Mouse (Mus musculus) MEL (cell line): ENCODE measurements at regions not wholly inside any gene's neighbourhood (a gene's known extent, or its start where the extent isn't known, plus 50 kb on each side); places are given as distances from the start of the nearest gene placed in this dataset.

Experiments used
- DNase-seq: peaks from one replicate; pipeline ENCODE4 v3.0.0; 2011; ENCODE audit warnings: low read depth, low spot score
- H3K27ac ChIP-seq: 2 replicates; pipeline ENCODE4 v1.5.1; 2012; ENCODE audit warnings: low read depth, mild to moderate bottlenecking, control low read depth, low read length, moderate library complexity; ENCODE audit not compliant: control insufficient read depth
- H3K27me3 ChIP-seq, 2 experiments: fragments of 150-350 bp in 1 of 2; sonication (generic) in 1 of 2; 2 replicates each; pipeline ENCODE4 v1.6.1; 2012; ENCODE audit warnings: low read length in 2 of 2, mild to moderate bottlenecking in 2 of 2, improper control_type of control experiment in 1 of 2, moderate library complexity in 1 of 2; ENCODE audit not compliant: insufficient read depth in 2 of 2, control insufficient read depth in 1 of 2
- H3K36me3 ChIP-seq, 2 experiments: 2 replicates each; pipeline ENCODE4 v1.6.1; 2012 to 2014; ENCODE audit warnings: low read length in 2 of 2, improper control_type of control experiment in 1 of 2, inconsistent platforms in 1 of 2, mild to moderate bottlenecking in 1 of 2; ENCODE audit not compliant: insufficient read depth in 2 of 2, control insufficient read depth in 1 of 2
- H3K4me1 ChIP-seq, 2 experiments: fragments of 150-350 bp in 1 of 2; sonication (generic) in 1 of 2; 2 replicates each; pipeline ENCODE4 v1.6.1; 2012; ENCODE audit warnings: low read length in 2 of 2, improper control_type of control experiment in 1 of 2, mild to moderate bottlenecking in 1 of 2; ENCODE audit not compliant: insufficient read depth in 2 of 2, control insufficient read depth in 1 of 2
- H3K4me3 ChIP-seq, 2 experiments: fragments of 150-350 bp in 1 of 2; sonication (generic) in 1 of 2; 2 replicates each; pipeline ENCODE4 v1.5.1; 2012; ENCODE audit warnings: low read depth in 2 of 2, low read length in 2 of 2, mild to moderate bottlenecking in 2 of 2, moderate library complexity in 2 of 2, control low read depth in 1 of 2, improper control_type of control experiment in 1 of 2; ENCODE audit not compliant: control insufficient read depth in 1 of 2, insufficient read depth in 1 of 2
- H3K79me2 ChIP-seq: 2 replicates; pipeline ENCODE4 v1.6.1; 2012; ENCODE audit warnings: mild to moderate bottlenecking, low read length, moderate library complexity; ENCODE audit not compliant: control insufficient read depth, poor library complexity, insufficient read depth
- H3K9ac ChIP-seq: 2 replicates; pipeline ENCODE4 v1.6.1; 2012; ENCODE audit warnings: low read depth, mild to moderate bottlenecking, control low read depth, low read length, moderate library complexity; ENCODE audit not compliant: control insufficient read depth, poor library complexity, severe bottlenecking
- H3K9me3 ChIP-seq: fragments of 150-350 bp; sonication (generic); replicated peaks from 2 replicates; pipeline ENCODE4 v1.6.1; 2012; ENCODE audit warnings: mild to moderate bottlenecking, low read length, improper control_type of control experiment, moderate library complexity; ENCODE audit not compliant: insufficient read depth
- BHLHE40 ChIP-seq: IDR thresholded peaks from 2 replicates; pipeline ENCODE4 v1.6.1; 2012; ENCODE audit warnings: low read depth, mild to moderate bottlenecking, inconsistent platforms, low read length, improper control_type of control experiment, borderline replicate concordance
- CHD1 ChIP-seq: IDR thresholded peaks from 2 replicates; pipeline ENCODE4 v1.6.1; 2012; ENCODE audit warnings: low read depth, mild to moderate bottlenecking, inconsistent platforms, low read length, improper control_type of control experiment
- CHD2 ChIP-seq: IDR thresholded peaks from 2 replicates; pipeline ENCODE4 v1.6.1; 2011; ENCODE audit warnings: low read length, improper control_type of control experiment
- CTCF ChIP-seq, 3 experiments: IDR thresholded peaks in 2 of 3; conservative IDR thresholded peaks in 1 of 3; 2 replicates each; pipeline ENCODE4 v1.5.1; 2011 to 2012; ENCODE audit warnings: low read length in 3 of 3, low read depth in 2 of 3, mild to moderate bottlenecking in 2 of 3, improper control_type of control experiment in 1 of 3, inconsistent platforms in 1 of 3, mixed read lengths in 1 of 3, moderate library complexity in 1 of 3; ENCODE audit not compliant: control insufficient read depth in 1 of 3, insufficient read depth in 1 of 3, poor library complexity in 1 of 3, severe bottlenecking in 1 of 3
- E2F4 ChIP-seq: IDR thresholded peaks from 2 replicates; pipeline ENCODE4 v1.6.1; 2011; ENCODE audit warnings: low read depth, low read length, improper control_type of control experiment, borderline replicate concordance
- ELF1 ChIP-seq: IDR thresholded peaks from 2 replicates; pipeline ENCODE4 v1.6.1; 2014; ENCODE audit warnings: low read depth, mild to moderate bottlenecking, inconsistent platforms, low read length, improper control_type of control experiment, moderate library complexity
- EP300 ChIP-seq, 2 experiments: IDR thresholded peaks; 2 replicates each; pipeline ENCODE4 v1.6.1; 2011; ENCODE audit warnings: improper control_type of control experiment in 2 of 2, low read length in 2 of 2, low read depth in 1 of 2, mild to moderate bottlenecking in 1 of 2
- ETS1 ChIP-seq: IDR thresholded peaks from 2 replicates; pipeline ENCODE4 v1.6.1; 2012; ENCODE audit warnings: low read depth, mild to moderate bottlenecking, inconsistent platforms, low read length, improper control_type of control experiment, moderate library complexity
- GABPA ChIP-seq: IDR thresholded peaks from 2 replicates; pipeline ENCODE4 v1.6.1; 2012; ENCODE audit warnings: low read depth, mild to moderate bottlenecking, inconsistent platforms, low read length, improper control_type of control experiment, moderate library complexity
- GATA1 ChIP-seq: IDR thresholded peaks from 2 replicates; pipeline ENCODE4 v1.6.1; 2011; ENCODE audit warnings: low read depth, low read length, improper control_type of control experiment
- HCFC1 ChIP-seq: IDR thresholded peaks from 2 replicates; pipeline ENCODE4 v1.6.1; 2012; ENCODE audit warnings: low read depth, mild to moderate bottlenecking, inconsistent platforms, low read length, improper control_type of control experiment, moderate library complexity
- JUND ChIP-seq: IDR thresholded peaks from 2 replicates; pipeline ENCODE4 v1.6.1; 2011; ENCODE audit warnings: low read depth, mild to moderate bottlenecking, improper control_type of control experiment, low read length
- KAT2A ChIP-seq: conservative IDR thresholded peaks from 2 replicates; pipeline ENCODE4 v1.6.1; 2012; ENCODE audit warnings: low read depth, low read length, improper control_type of control experiment, inconsistent platforms
- MAFK ChIP-seq: IDR thresholded peaks from 2 replicates; pipeline ENCODE4 v1.6.1; 2011; ENCODE audit warnings: low read depth, mild to moderate bottlenecking, low read length, improper control_type of control experiment, borderline replicate concordance
- MAX ChIP-seq: IDR thresholded peaks from 2 replicates; pipeline ENCODE4 v1.6.1; 2011; ENCODE audit warnings: low read length, improper control_type of control experiment
- MAZ ChIP-seq: IDR thresholded peaks from 2 replicates; pipeline ENCODE4 v1.6.1; 2012; ENCODE audit warnings: low read depth, mild to moderate bottlenecking, inconsistent platforms, low read length, improper control_type of control experiment
- MEF2A ChIP-seq: IDR thresholded peaks from 2 replicates; pipeline ENCODE4 v1.6.1; 2014; ENCODE audit warnings: low read depth, mild to moderate bottlenecking, inconsistent platforms, low read length, improper control_type of control experiment; ENCODE audit not compliant: poor library complexity, insufficient replicate concordance, severe bottlenecking; ENCODE audit errors: extremely low read depth
- MXI1 ChIP-seq: IDR thresholded peaks from 2 replicates; pipeline ENCODE4 v1.6.1; 2011; ENCODE audit warnings: mild to moderate bottlenecking, low read depth, low read length, improper control_type of control experiment
- MYB ChIP-seq: IDR thresholded peaks from 2 replicates; pipeline ENCODE4 v1.6.1; 2011; ENCODE audit warnings: mild to moderate bottlenecking, low read depth, low read length, improper control_type of control experiment
- MYC ChIP-seq: IDR thresholded peaks from 2 replicates; pipeline ENCODE4 v1.6.1; 2011; ENCODE audit warnings: low read depth, mild to moderate bottlenecking, low read length, improper control_type of control experiment, moderate library complexity
- NELFE ChIP-seq: IDR thresholded peaks from 2 replicates; pipeline ENCODE4 v1.6.1; 2011; ENCODE audit warnings: low read depth, low read length, improper control_type of control experiment
- NRF1 ChIP-seq: IDR thresholded peaks from 2 replicates; pipeline ENCODE4 v1.6.1; 2014; ENCODE audit warnings: low read depth, mild to moderate bottlenecking, inconsistent platforms, low read length, improper control_type of control experiment, moderate library complexity; ENCODE audit not compliant: poor library complexity, insufficient read depth, severe bottlenecking
- POLR2A ChIP-seq, 2 experiments: IDR thresholded peaks; 2 replicates each; pipeline ENCODE4 v1.6.1; 2011 to 2012; ENCODE audit warnings: low read length in 2 of 2, mild to moderate bottlenecking in 2 of 2, control low read depth in 1 of 2, improper control_type of control experiment in 1 of 2, low read depth in 1 of 2, moderate library complexity in 1 of 2; ENCODE audit not compliant: control insufficient read depth in 1 of 2, insufficient read depth in 1 of 2, poor library complexity in 1 of 2
- POLR2AphosphoS2 ChIP-seq: IDR thresholded peaks from 2 replicates; pipeline ENCODE4 v1.6.1; 2011; ENCODE audit warnings: low read length, improper control_type of control experiment
- POLR2AphosphoS5 ChIP-seq: IDR thresholded peaks from 2 replicates; pipeline ENCODE4 v1.6.1; 2012; ENCODE audit warnings: low read depth, borderline replicate concordance, mild to moderate bottlenecking, inconsistent platforms, low read length, moderate library complexity, mixed read lengths
- RAD21 ChIP-seq: IDR thresholded peaks from 2 replicates; pipeline ENCODE4 v1.6.1; 2011; ENCODE audit warnings: mild to moderate bottlenecking, low read depth, low read length, improper control_type of control experiment
- RCOR1 ChIP-seq: IDR thresholded peaks from 2 replicates; pipeline ENCODE4 v1.6.1; 2012; ENCODE audit warnings: low read depth, mild to moderate bottlenecking, inconsistent platforms, low read length, improper control_type of control experiment
- SIN3A ChIP-seq: IDR thresholded peaks from 2 replicates; pipeline ENCODE4 v1.6.1; 2012; ENCODE audit warnings: low read length, improper control_type of control experiment, inconsistent platforms
- SMC3 ChIP-seq: IDR thresholded peaks from 2 replicates; pipeline ENCODE4 v1.6.1; 2011; ENCODE audit warnings: low read depth, low read length, improper control_type of control experiment
- TAL1 ChIP-seq: IDR thresholded peaks from 2 replicates; pipeline ENCODE4 v1.6.1; 2012; ENCODE audit warnings: mild to moderate bottlenecking, inconsistent platforms, low read length, moderate library complexity, mixed read lengths
- TBP ChIP-seq: IDR thresholded peaks from 2 replicates; pipeline ENCODE4 v1.8.0; 2011; ENCODE audit warnings: low read depth, low read length, improper control_type of control experiment
- TCF12 ChIP-seq: IDR thresholded peaks from 2 replicates; pipeline ENCODE4 v1.6.1; 2014; ENCODE audit warnings: low read depth, mild to moderate bottlenecking, inconsistent platforms, low read length, improper control_type of control experiment, moderate library complexity
- UBTF ChIP-seq: IDR thresholded peaks from 2 replicates; pipeline ENCODE4 v1.6.1; 2012; ENCODE audit warnings: low read depth, mild to moderate bottlenecking, inconsistent platforms, low read length, improper control_type of control experiment, moderate library complexity, borderline replicate concordance; ENCODE audit not compliant: insufficient read depth
- USF1 ChIP-seq: IDR thresholded peaks from 2 replicates; pipeline ENCODE4 v1.6.1; 2014; ENCODE audit warnings: low read depth, mild to moderate bottlenecking, inconsistent platforms, low read length, improper control_type of control experiment, moderate library complexity
- USF2 ChIP-seq, 2 experiments: IDR thresholded peaks; 2 replicates each; pipeline ENCODE4 v1.6.1; 2011 to 2012; ENCODE audit warnings: improper control_type of control experiment in 2 of 2, low read length in 2 of 2, borderline replicate concordance in 1 of 2, inconsistent platforms in 1 of 2, low read depth in 1 of 2, mild to moderate bottlenecking in 1 of 2; ENCODE audit not compliant: insufficient read depth in 1 of 2
- ZC3H11A ChIP-seq: IDR thresholded peaks from 2 replicates; pipeline ENCODE4 v1.6.1; 2012; ENCODE audit warnings: low read depth, mild to moderate bottlenecking, inconsistent platforms, low read length, improper control_type of control experiment
- ZKSCAN1 ChIP-seq: IDR thresholded peaks from 2 replicates; pipeline ENCODE4 v1.6.1; 2012; ENCODE audit warnings: low read depth, mild to moderate bottlenecking, inconsistent platforms, low read length, improper control_type of control experiment, moderate library complexity
- ZNF384 ChIP-seq: IDR thresholded peaks from 2 replicates; pipeline ENCODE4 v1.6.1; 2012; ENCODE audit warnings: low read depth, mild to moderate bottlenecking, inconsistent platforms, low read length, improper control_type of control experiment

DNA sequence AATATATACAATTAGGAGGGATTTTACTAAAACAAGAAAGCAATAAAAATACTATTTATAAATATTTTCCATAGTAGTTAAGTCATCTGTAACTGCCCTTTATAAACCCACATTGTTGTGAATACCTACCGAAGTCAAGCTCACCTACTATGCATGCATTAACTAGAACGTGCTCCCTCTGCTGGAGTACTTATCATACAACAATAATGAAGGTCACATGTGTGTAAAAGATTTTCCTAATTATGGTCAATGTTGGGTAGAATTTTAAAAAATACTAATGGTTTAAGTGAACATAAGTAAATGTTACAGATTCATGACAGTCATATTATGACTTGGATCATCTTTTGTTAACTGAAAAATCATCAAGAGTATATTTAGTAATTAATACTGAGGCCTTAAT lies 50.0 kb upstream of the Pou3f4 start:
- Histone ChIP-seq H3K27ac (no peak overlapping the region), H3K9ac (no peak overlapping the region), H3K9me3 (no peaks in the 10 kb centered on the region), H3K4me3 (no peak overlapping the region), H3K36me3 (peaks cover 0 to 4% of the 10 kb centered on the region in 2 experiments; a peak in 2 of 4 replicates), H3K79me2 (no peaks in the 10 kb centered on the region), H3K27me3 (no peaks in the 10 kb centered on the region), H3K4me1 (no peaks in the 10 kb centered on the region)
- DNase-seq: peak; percentile 46
- TF ChIP-seq NRF1 (no peak), JUND (no peak), RCOR1 (no peak), ZNF384 (no peak), TBP (no peak), MAZ (no peak), POLR2AphosphoS2 (no peak), GABPA (no peak), TAL1 (no peak), EP300 (IDR thresholded peaks at IDR 0.05; ENCODE audit: low read depth in 1 of 2, low read length in 2 of 2) (no peak), TCF12 (no peak), ZKSCAN1 (no peak), ZC3H11A (peak; percentile 39), HCFC1 (no peak), MYB (no peak), MAFK (no peak), SMC3 (peak; percentile 80), MYC (0 out of 2 replicates have a peak, but pooled peaks have one; percentile 31), UBTF (no peak), USF1 (peak; percentile 54; the same call in 1 of the 2 replicates), SIN3A (no peak), MXI1 (no peak), ELF1 (no peak), POLR2AphosphoS5 (no peak), MAX (no peak), E2F4 (no peak), RAD21 (peak; percentile 54), MEF2A (no peak), USF2 (IDR thresholded peaks at IDR 0.05; ENCODE audit: borderline replicate concordance in 1 of 2, insufficient read depth in 1 of 2, low read depth in 1 of 2, low read length in 2 of 2) (0 out of 4 replicates have a peak, but pooled peaks of 1 of the 2 experiments have one; percentile 21), BHLHE40 (no peak), NELFE (no peak), GATA1 (no peak), CHD2 (no peak), CTCF (IDR thresholded peaks at IDR 0.05 in 2 of 3, conservative IDR thresholded peaks at IDR 0.05 in 1 of 3; ENCODE audit: control insufficient read depth in 1 of 3, insufficient read depth in 1 of 3, low read depth in 2 of 3, low read length in 3 of 3, poor library complexity in 1 of 3, severe bottlenecking in 1 of 3) (peak in 1 of 3 experiments; percentile 56; a peak in 2 of 6 replicates), ETS1 (no peak), KAT2A (no peak), CHD1 (no peak), POLR2A (IDR thresholded peaks at IDR 0.05; ENCODE audit: control insufficient read depth in 1 of 2, insufficient read depth in 1 of 2, low read depth in 1 of 2, low read length in 2 of 2, poor library complexity in 1 of 2) (no peak)
